26 mouse cellular contexts compared by ENCODE assay signal in the genomic region with DNA sequence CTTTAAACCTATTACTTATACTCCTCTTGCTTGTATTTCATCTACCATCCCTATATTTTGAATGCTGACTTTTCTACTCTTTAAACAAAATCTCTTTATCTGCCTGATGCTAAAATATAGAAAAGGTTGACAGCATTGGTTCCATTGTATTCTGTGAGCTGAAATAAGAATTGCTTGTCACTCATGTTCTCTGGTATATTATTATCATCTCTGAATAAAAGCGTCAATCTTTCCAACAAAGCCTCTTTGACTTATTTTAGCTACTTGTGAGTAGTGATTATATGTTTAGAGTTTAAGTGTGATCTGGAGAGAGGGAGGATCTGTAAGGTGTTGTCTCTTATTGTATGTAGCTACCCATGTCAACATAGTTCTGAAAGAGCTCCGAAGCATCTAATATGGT.
"Had no signal": no experiment of that assay in that cellular context is flagged by ENCODE, and none has a peak within 500 bp of the region (broad histone marks: within the 10 kb centered on the region; RNA-seq: fewer than 3 reads in every experiment).

No protein-coding gene starts in this region.

- H3K9me3 ChIP-seq: heart, embryonic 13.5 days; heart, embryonic 15.5 days; hindbrain, embryonic 13.5 days; hindbrain, embryonic 15.5 days; intestine, embryonic 15.5 days; limb, embryonic 10.5 days; limb, embryonic 12.5 days; liver, embryonic 13.5 days; liver, embryonic 15.5 days had no signal

- H3K4me2 ChIP-seq: heart, embryonic 11.5 days; heart, embryonic 13.5 days; heart, embryonic 15.5 days; hindbrain, embryonic 13.5 days; hindbrain, embryonic 15.5 days; intestine, embryonic 15.5 days; limb, embryonic 12.5 days; liver, embryonic 11.5 days; liver, embryonic 13.5 days; liver, embryonic 15.5 days had no signal

- H3K4me1 ChIP-seq: heart, embryonic 13.5 days; heart, embryonic 15.5 days; hindbrain, embryonic 13.5 days; hindbrain, embryonic 15.5 days; intestine, embryonic 15.5 days; limb, embryonic 10.5 days; limb, embryonic 12.5 days; liver, embryonic 13.5 days; liver, embryonic 15.5 days had no signal

- DNase-seq: gastrocnemius, postnatal 14 days; gastrocnemius, postnatal 36 days; heart, adult 2 months; heart, postnatal 14 days; heart, postnatal 36 days; kidney, adult 18-20 months; kidney, adult 8-10 months; kidney, postnatal 10 days; kidney, postnatal 25 days; kidney, postnatal 4 days; liver; liver, embryonic 13.5 days had no signal

- H3K27ac ChIP-seq: heart, adult 2 months; heart, embryonic 13.5 days; heart, embryonic 15.5 days; hindbrain, embryonic 13.5 days; hindbrain, embryonic 15.5 days; hindbrain, postnatal 0 days; intestine, embryonic 15.5 days; layer of hippocampus, adult 2 months; left cerebral cortex, adult 2 months; limb, embryonic 10.5 days; limb, embryonic 12.5 days; liver, embryonic 13.5 days; liver, embryonic 15.5 days had no signal

- H3K27me3 ChIP-seq: heart, embryonic 13.5 days; heart, embryonic 15.5 days; hindbrain, embryonic 13.5 days; hindbrain, embryonic 15.5 days; intestine, embryonic 15.5 days; limb, embryonic 12.5 days; liver, embryonic 13.5 days; liver, embryonic 15.5 days had no signal

- H3K9ac ChIP-seq: heart, embryonic 13.5 days; heart, embryonic 15.5 days; hindbrain, embryonic 13.5 days; hindbrain, embryonic 15.5 days; intestine, embryonic 15.5 days; limb, embryonic 12.5 days; liver, embryonic 13.5 days; liver, embryonic 15.5 days had no signal

- ATAC-seq: hindbrain, postnatal 0 days; intestine, embryonic 15.5 days; intestine, postnatal 0 days had no signal

- H3K4me3 ChIP-seq: heart, adult 2 months; heart, embryonic 13.5 days; heart, embryonic 15.5 days; hindbrain, embryonic 13.5 days; hindbrain, embryonic 15.5 days; intestine, embryonic 15.5 days; layer of hippocampus, adult 2 months; left cerebral cortex, adult 2 months; limb, embryonic 10.5 days; limb, embryonic 12.5 days; liver, embryonic 13.5 days; liver, embryonic 15.5 days had no signal

- H3K36me3 ChIP-seq: heart, embryonic 13.5 days; heart, embryonic 15.5 days; hindbrain, embryonic 13.5 days; hindbrain, embryonic 15.5 days; intestine, embryonic 15.5 days; limb, embryonic 10.5 days; limb, embryonic 12.5 days; liver, embryonic 13.5 days; liver, embryonic 15.5 days had no signal
